Mouse (Mus musculus) layer of hippocampus, postnatal 36 days (tissue): Measurements from ENCODE around the gene Guca1b. TPM values are rescaled to one million over a fixed set of nuclear protein-coding genes. Genes with fewer than 3 reads are reported as not detected.
"Not testable (repeated sequence)": the region's sequence is repeated elsewhere in the genome, so short reads cannot be mapped to it uniquely, and the experiment has no call there.

ENCODE experiments used
- DNase-seq, 2 experiments: peaks; one replicate each; pipeline ENCODE4 v3.0.0; 2022
- total RNA-seq, 2 experiments: library from RNA; stranded (reverse); gene quantifications; 2 replicates each; pipeline ENCODE4 v1.2.3; 2021

Guca1b gene
- total RNA-seq, 2 experiments from 2014 or later, result 1.8 to 1.9 TPM

GRCm38 (mm10) chr17:47409897-47410861, 25.0 kb downstream of the Guca1b start:
- peak; percentile 7 to 33 for DNase-seq

- DNase-seq, result no peak
Observed at GRCm38 (mm10) chr17:47420195-47420594, 35.0 kb downstream of the Guca1b start.

- DNase-seq, result no peak
Observed at GRCm38 (mm10) chr17:47421566-47421965, 36.4 kb downstream of the Guca1b start.

- not testable (repeated sequence) for DNase-seq
Observed at GRCm38 (mm10) chr17:47422616-47423015, 37.4 kb downstream of the Guca1b start.

GRCm38 (mm10) chr17:47424186-47424585, 39.0 kb downstream of the Guca1b start:
- no peak for DNase-seq

- no peak for DNase-seq
Observed at GRCm38 (mm10) chr17:47427316-47427715, 42.1 kb downstream of the Guca1b start.

- DNase-seq, result no peak
Observed at GRCm38 (mm10) chr17:47428831-47429304, 43.7 kb downstream of the Guca1b start.

GRCm38 (mm10) chr17:47430815-47431214, 45.6 kb downstream of the Guca1b start:
- no peak for DNase-seq

GRCm38 (mm10) chr17:47436156-47436906, 51.1 kb downstream of the Guca1b start, which contains the start of gene AI661453:
Gene AI661453, plus strand, starts transcription at chr17:47436615.
- DNase-seq, result no peak

GRCm38 (mm10) chr17:47436907-47437547, 51.8 kb downstream of the Guca1b start, which contains the start of gene 1700001C19Rik:
Gene 1700001C19Rik, minus strand, starts transcription at chr17:47437376.
- no peak for DNase-seq

- DNase-seq, result no peak
Observed at GRCm38 (mm10) chr17:47438611-47439010, 53.4 kb downstream of the Guca1b start.

GRCm38 (mm10) chr17:47439396-47440028, 54.3 kb downstream of the Guca1b start:
- no peak for DNase-seq

GRCm38 (mm10) chr17:47440359-47440890, 55.2 kb downstream of the Guca1b start:
- no peak for DNase-seq

GRCm38 (mm10) chr17:47441296-47442051, 56.3 kb downstream of the Guca1b start:
- no peak for DNase-seq

GRCm38 (mm10) chr17:47442271-47442670, 57.1 kb downstream of the Guca1b start:
- DNase-seq, result no peak

Other genes starting within 250 kb of the Guca1b start
- 10 to 100 TPM; 23.9 to 29.3 TPM for gene Mrps10, start 16.5 kb upstream of the Guca1b start, total RNA-seq
- gene Guca1a, start 15.2 kb downstream of the Guca1b start, total RNA-seq, result not detected
- gene AI661453, start 51.2 kb downstream of the Guca1b start, total RNA-seq, result under 1 TPM; 0.10 to 0.33 TPM
- not detected for gene 1700001C19Rik, start 52.0 kb downstream of the Guca1b start, total RNA-seq
- gene Taf8, start 116.9 kb downstream of the Guca1b start, total RNA-seq, result 10 to 100 TPM; 20.9 to 22.3 TPM
- 10 to 100 TPM; 35.2 to 44.3 TPM for gene Ccnd3, start 119.7 kb downstream of the Guca1b start, total RNA-seq
- gene Bysl, start 226.1 kb downstream of the Guca1b start, total RNA-seq, result 10 to 100 TPM; 17.2 to 18.3 TPM
- 10 to 100 TPM; 34.1 to 40.4 TPM for gene Med20, start 226.2 kb downstream of the Guca1b start, total RNA-seq
- gene Gm20517, start 226.2 kb downstream of the Guca1b start, total RNA-seq, result 1 to 10 TPM; 5.3 to 5.4 TPM
- gene Usp49, start 245.3 kb downstream of the Guca1b start, total RNA-seq, result 10 to 100 TPM; 10.5 to 11.5 TPM